Mouse (Mus musculus): ENCODE data around the gene Pqlc2. TPM values are rescaled to one million over a fixed set of nuclear protein-coding genes. Genes with fewer than 3 reads are reported as not detected.

The Pqlc2 gene
- polyA plus RNA-seq, 1 experiment from 2014 or later = 13.9 TPM

DNA sequence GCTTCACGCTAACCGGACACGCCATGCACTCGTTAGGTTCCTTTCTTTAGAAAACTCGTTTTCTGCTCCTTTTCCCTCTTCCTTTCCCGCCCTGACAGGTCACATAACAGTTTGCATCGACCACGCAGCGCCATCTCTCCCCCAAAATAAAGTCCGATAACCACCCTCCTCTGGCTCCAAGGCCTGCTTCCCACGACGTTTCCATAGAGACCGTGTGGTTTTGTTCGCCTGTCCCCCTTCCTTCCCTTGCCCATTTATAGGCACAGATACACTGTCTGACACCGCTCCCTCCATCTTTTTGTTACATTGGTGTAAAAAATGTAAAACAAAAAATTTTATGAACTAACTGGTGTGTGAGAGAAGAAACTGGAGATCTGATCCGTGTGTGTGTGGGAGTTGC, 19.4 kb downstream of the Pqlc2 start:
- no peak for ATAC-seq (ENCODE audit: low read depth)
- Histone ChIP-seq H3K36me3 (ENCODE audit: control insufficient read depth, insufficient read depth, low read length) (peaks cover 26% of the 10 kb centered on the region), H3K4me2 (ENCODE audit: low read depth, low read length) (no peak overlapping the region), H3K9me3 (ENCODE audit: control insufficient read depth, low read length) (no peaks in the 10 kb centered on the region), H3K9ac (ENCODE audit: low read length) (no peak overlapping the region), H3K4me1 (replicated peaks; ENCODE audit: control insufficient read depth, insufficient read depth, low read length) (no peaks in the 10 kb centered on the region), H3K27ac (ENCODE audit: low read length) (no peak overlapping the region), H3K4me3 (ENCODE audit: low read length) (no peak overlapping the region), H3K27me3 (ENCODE audit: control insufficient read depth, insufficient read depth, low read depth, low read length) (no peaks in the 10 kb centered on the region)
- 85% methylated on average over 16 of the region's 16 CpGs for WGBS

DNA sequence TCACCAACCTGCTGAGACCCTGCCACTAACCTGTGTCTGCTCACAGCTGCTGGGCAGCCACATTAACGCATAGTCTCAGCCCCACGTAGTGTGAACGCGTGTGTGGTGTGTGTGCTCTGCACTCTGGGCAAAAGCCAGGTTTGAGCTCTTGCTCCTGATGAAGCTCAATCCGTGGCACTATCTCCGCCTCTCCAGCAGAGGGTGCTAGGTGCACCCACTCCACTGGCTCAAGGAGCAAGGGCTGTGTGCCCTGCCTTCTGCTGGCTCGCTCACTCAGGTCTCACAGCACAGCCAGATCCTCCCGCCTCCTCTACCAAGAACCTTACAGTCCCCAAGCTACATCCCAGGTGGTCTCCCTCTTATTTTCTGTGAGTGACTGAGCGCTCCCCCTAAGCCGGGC, 21.5 kb downstream of the Pqlc2 start:
- Histone ChIP-seq H3K36me3 (ENCODE audit: control insufficient read depth, insufficient read depth, low read length) (peaks cover 33% of the 10 kb centered on the region), H3K9me3 (ENCODE audit: control insufficient read depth, low read length) (no peaks in the 10 kb centered on the region), H3K4me3 (ENCODE audit: low read length) (no peak overlapping the region), H3K4me2 (ENCODE audit: low read depth, low read length) (no peak overlapping the region), H3K4me1 (replicated peaks; ENCODE audit: control insufficient read depth, insufficient read depth, low read length) (no peaks in the 10 kb centered on the region), H3K27ac (ENCODE audit: low read length) (no peak overlapping the region), H3K27me3 (ENCODE audit: control insufficient read depth, insufficient read depth, low read depth, low read length) (no peaks in the 10 kb centered on the region), H3K9ac (ENCODE audit: low read length) (no peak overlapping the region)
- 77% methylated on average over 10 of the region's 10 CpGs for WGBS
- peak; percentile 21 for ATAC-seq (ENCODE audit: low read depth)

DNA sequence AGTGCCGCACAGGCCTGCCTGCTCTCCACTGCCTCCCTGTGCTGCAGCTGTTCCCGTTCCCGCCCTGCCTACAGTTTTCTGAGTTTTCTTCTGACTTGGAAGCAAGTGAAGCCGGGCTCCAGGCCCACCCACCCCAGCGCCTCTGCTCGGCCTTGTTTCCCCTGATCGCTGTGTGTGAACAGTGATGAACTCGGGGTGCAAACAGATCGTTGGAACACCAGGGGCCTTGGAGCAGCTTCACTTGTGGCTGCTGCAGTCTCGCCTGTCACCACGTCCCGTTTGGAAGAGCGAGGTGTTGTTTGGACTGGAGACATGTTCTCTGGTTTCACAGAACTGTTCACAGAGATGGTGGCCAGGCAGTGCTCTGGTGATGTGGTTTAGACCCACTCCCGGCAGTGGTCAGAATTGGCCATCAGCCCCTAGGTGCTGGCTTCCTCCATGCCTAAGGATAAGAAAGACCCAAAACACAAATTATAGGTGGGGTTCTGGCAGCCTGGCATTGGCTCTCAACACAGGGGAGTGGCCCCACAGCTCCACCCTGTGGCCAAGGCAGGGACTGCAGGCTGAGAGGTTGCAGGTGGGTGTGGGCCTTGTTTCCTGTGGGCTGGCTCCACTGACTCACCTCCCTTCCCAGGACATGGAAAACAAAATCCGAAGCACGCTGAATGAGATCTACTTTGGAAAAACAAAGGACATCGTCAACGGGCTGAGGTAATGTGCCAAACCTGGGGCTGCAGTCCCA, 23.2 kb downstream of the Pqlc2 start:
- no peak overlapping the region for H3K27ac ChIP-seq (ENCODE audit: low read length)
- no peaks in the 10 kb centered on the region for H3K4me1 ChIP-seq (replicated peaks; ENCODE audit: control insufficient read depth, insufficient read depth, low read length)
- peaks cover 39% of the 10 kb centered on the region for H3K36me3 ChIP-seq (ENCODE audit: control insufficient read depth, insufficient read depth, low read length)
- 64% methylated on average over 18 of the region's 18 CpGs for WGBS
- H3K9me3 ChIP-seq (ENCODE audit: control insufficient read depth, low read length) = no peaks in the 10 kb centered on the region
- H3K27me3 ChIP-seq (ENCODE audit: control insufficient read depth, insufficient read depth, low read depth, low read length) = no peaks in the 10 kb centered on the region
- H3K4me2 ChIP-seq (ENCODE audit: low read depth, low read length) = no peak overlapping the region
- ATAC-seq (ENCODE audit: low read depth) = peak; percentile 15
- H3K4me3 ChIP-seq (ENCODE audit: low read length) = no peak overlapping the region
- no peak overlapping the region for H3K9ac ChIP-seq (ENCODE audit: low read length)

DNA sequence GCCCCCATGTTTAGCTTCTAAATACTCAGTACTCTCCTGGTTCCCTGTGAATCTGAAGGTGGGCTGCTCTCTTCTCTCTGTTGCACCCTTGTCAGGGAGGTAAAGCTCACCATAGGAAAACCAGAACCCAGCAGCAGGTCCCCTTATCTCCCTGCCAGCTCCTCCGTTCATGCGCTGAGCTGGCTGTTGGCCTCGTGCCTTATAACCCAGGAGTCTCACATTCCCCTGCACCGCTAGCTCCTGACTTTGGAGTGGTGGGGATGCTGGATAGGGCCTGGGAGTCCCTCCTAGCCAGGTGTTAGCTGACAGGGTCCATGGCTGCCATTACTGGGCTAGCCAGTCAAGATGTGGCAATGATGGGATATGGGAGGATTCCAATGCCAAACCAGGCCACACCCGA, 24.3 kb downstream of the Pqlc2 start:
- no peak overlapping the region for H3K27ac ChIP-seq (ENCODE audit: low read length)
- H3K9ac ChIP-seq (ENCODE audit: low read length) = no peak overlapping the region

DNA sequence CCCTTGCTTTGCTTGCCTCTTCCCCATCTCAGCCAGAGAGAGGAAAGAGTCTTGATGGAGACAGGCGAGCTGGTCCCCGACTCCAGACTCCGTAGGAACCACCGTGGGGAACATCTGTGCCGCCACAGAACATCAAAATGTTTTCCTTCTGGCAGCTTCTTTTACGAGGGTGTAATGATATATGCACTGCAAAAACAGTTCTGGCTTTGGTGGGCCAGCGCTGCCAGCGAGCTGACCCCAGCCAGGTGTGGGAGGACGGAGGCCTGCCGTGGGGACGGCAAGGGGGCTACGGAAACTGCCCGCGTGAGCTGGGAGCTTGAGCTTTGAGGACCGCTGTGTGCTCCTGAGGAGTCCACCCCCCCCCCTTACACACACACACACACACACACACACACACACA, 25.6 kb downstream of the Pqlc2 start:
- no peaks in the 10 kb centered on the region for H3K27me3 ChIP-seq (ENCODE audit: control insufficient read depth, insufficient read depth, low read depth, low read length)
- H3K36me3 ChIP-seq (ENCODE audit: control insufficient read depth, insufficient read depth, low read length) = peaks cover 42% of the 10 kb centered on the region
- ATAC-seq (ENCODE audit: low read depth) = no peak
- WGBS = 60% methylated on average over 12 of the region's 15 CpGs
- H3K9me3 ChIP-seq (ENCODE audit: control insufficient read depth, low read length) = no peaks in the 10 kb centered on the region
- H3K27ac ChIP-seq (ENCODE audit: low read length) = no peak overlapping the region
- H3K4me2 ChIP-seq (ENCODE audit: low read depth, low read length) = no peak overlapping the region
- H3K9ac ChIP-seq (ENCODE audit: low read length) = no peak overlapping the region
- no peaks in the 10 kb centered on the region for H3K4me1 ChIP-seq (replicated peaks; ENCODE audit: control insufficient read depth, insufficient read depth, low read length)
- no peak overlapping the region for H3K4me3 ChIP-seq (ENCODE audit: low read length)

More for the DNA sequence above, 24.3 kb downstream of the Pqlc2 start:
- Histone ChIP-seq H3K4me2 (ENCODE audit: low read depth, low read length) (no peak overlapping the region), H3K27me3 (ENCODE audit: control insufficient read depth, insufficient read depth, low read depth, low read length) (no peaks in the 10 kb centered on the region), H3K4me1 (replicated peaks; ENCODE audit: control insufficient read depth, insufficient read depth, low read length) (no peaks in the 10 kb centered on the region), H3K9me3 (ENCODE audit: control insufficient read depth, low read length) (no peaks in the 10 kb centered on the region), H3K4me3 (ENCODE audit: low read length) (no peak overlapping the region), H3K36me3 (ENCODE audit: control insufficient read depth, insufficient read depth, low read length) (peaks cover 38% of the 10 kb centered on the region)
- 69% methylated on average over 5 of the region's 5 CpGs for WGBS
- ATAC-seq (ENCODE audit: low read depth) = no peak

DNA sequence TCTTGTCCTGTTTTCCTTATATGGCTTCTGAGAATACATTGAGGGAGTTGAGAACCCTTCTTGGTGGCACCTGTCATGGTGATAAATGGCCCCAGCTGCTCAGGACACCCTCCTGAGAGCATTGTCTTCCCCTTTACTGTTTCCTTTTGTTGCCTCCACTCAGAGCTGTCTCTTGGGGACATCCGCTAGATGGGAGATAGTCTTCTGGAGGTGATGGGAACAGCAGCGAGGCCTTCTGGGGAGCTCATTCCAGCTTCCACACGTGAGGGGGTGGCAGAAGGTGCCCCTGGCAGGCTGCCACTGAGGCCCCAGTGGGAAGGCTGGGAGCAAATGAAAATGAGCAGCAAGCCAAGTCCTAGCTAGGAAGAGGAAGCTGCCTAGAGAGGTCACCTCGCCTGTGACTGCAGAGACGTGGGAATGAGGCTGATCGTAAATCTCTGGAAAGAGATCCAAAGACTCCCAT, 27.5 kb downstream of the Pqlc2 start:
- Histone ChIP-seq H3K27ac (ENCODE audit: low read length) (no peak overlapping the region), H3K9ac (ENCODE audit: low read length) (no peak overlapping the region), H3K4me1 (replicated peaks; ENCODE audit: control insufficient read depth, insufficient read depth, low read length) (no peaks in the 10 kb centered on the region), H3K36me3 (ENCODE audit: control insufficient read depth, insufficient read depth, low read length) (peaks cover 38% of the 10 kb centered on the region), H3K4me3 (ENCODE audit: low read length) (no peak overlapping the region), H3K27me3 (ENCODE audit: control insufficient read depth, insufficient read depth, low read depth, low read length) (no peaks in the 10 kb centered on the region), H3K4me2 (ENCODE audit: low read depth, low read length) (no peak overlapping the region), H3K9me3 (ENCODE audit: control insufficient read depth, low read length) (no peaks in the 10 kb centered on the region)
- no peak for ATAC-seq (ENCODE audit: low read depth)
- WGBS = 48% methylated on average over 6 of the region's 6 CpGs

DNA sequence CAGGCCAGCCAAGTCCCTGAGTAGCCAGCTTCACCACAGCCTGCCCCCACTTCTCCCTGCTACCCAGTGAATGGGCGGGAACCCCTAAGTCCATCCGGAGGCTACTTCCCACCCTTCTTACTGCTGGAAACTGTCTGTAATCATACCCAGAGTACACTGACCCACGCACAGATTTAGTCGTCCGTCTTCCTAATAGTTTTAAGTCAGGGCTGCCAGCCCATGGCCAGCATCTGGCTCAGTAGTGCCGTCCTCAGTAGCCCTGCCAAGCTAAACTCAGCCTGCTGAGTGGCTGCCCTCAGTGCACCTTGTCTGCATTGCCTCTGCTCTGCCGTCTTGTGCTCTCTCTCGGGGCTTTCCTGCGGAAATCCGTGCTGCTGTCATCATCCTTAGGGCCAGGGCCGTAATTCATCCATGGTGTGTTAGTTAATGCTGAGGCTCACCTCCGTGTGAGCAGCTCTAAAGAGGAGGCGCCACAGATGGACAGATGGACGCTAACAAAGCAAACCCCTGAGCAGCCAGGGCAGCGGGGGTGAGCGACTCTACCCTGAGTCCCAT, 28.6 kb downstream of the Pqlc2 start:
- Histone ChIP-seq H3K36me3 (ENCODE audit: control insufficient read depth, insufficient read depth, low read length) (peaks cover 30% of the 10 kb centered on the region), H3K9ac (ENCODE audit: low read length) (no peak overlapping the region), H3K4me1 (replicated peaks; ENCODE audit: control insufficient read depth, insufficient read depth, low read length) (no peaks in the 10 kb centered on the region), H3K27me3 (ENCODE audit: control insufficient read depth, insufficient read depth, low read depth, low read length) (no peaks in the 10 kb centered on the region), H3K4me2 (ENCODE audit: low read depth, low read length) (no peak overlapping the region), H3K27ac (ENCODE audit: low read length) (no peak overlapping the region), H3K4me3 (ENCODE audit: low read length) (no peak overlapping the region), H3K9me3 (ENCODE audit: control insufficient read depth, low read length) (no peaks in the 10 kb centered on the region)
- WGBS = 88% methylated on average over 16 of the region's 16 CpGs
- ATAC-seq (ENCODE audit: low read depth) = no peak

DNA sequence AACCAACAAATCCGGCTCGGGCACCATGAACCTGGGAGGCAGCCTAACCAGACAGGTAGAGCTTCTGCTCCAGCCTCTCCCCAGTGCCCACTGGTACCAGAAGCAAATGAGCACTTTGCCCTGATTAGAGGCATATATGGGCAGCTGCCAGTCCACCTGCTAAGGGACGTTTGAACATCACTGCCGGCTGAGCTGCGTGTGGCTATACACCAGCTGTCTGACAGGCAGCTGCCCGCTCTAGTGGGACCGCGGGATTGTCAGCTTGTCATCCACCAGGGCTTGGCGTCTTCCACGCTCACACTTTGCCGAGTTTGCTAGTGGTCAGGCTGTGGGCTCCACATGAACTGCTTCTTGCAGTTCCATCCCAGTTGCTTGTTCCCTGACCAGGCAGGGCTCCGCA, 30.0 kb downstream of the Pqlc2 start:
- Histone ChIP-seq H3K9ac (ENCODE audit: low read length) (no peak overlapping the region), H3K27me3 (ENCODE audit: control insufficient read depth, insufficient read depth, low read depth, low read length) (no peaks in the 10 kb centered on the region), H3K9me3 (ENCODE audit: control insufficient read depth, low read length) (no peaks in the 10 kb centered on the region), H3K27ac (ENCODE audit: low read length) (no peak overlapping the region), H3K4me1 (replicated peaks; ENCODE audit: control insufficient read depth, insufficient read depth, low read length) (no peaks in the 10 kb centered on the region), H3K4me2 (ENCODE audit: low read depth, low read length) (no peak overlapping the region), H3K4me3 (ENCODE audit: low read length) (no peak overlapping the region), H3K36me3 (ENCODE audit: control insufficient read depth, insufficient read depth, low read length) (peaks cover 30% of the 10 kb centered on the region)
- 83% methylated on average over 12 of the region's 12 CpGs for WGBS
- ATAC-seq (ENCODE audit: low read depth) = no peak

DNA sequence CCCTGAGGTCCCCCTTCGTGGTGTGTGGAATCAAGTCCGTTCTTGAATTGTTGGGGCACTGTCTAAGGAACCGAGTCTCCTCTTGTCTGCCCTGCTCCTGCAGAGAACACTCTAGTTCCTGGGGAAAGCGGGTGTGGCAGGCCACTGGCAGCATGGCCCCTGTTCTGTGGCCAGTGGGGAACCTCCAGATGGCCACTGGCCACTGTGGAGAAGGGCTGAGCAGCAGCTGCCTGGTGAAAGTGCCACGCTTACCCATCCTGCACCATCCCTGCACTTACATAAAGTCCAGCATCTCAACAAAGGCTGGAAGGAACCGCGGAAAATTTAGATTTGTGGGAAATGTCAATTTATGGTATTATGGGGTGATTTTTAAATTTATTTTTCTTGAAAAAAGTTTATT, 34.1 kb downstream of the Pqlc2 start:
- no peak overlapping the region for H3K4me3 ChIP-seq (ENCODE audit: low read length)

More for the DNA sequence above, 34.1 kb downstream of the Pqlc2 start:
- Histone ChIP-seq H3K9ac (ENCODE audit: low read length) (no peak overlapping the region), H3K36me3 (ENCODE audit: control insufficient read depth, insufficient read depth, low read length) (peaks cover 12% of the 10 kb centered on the region), H3K9me3 (ENCODE audit: control insufficient read depth, low read length) (no peaks in the 10 kb centered on the region), H3K27ac (ENCODE audit: low read length) (no peak overlapping the region), H3K4me2 (ENCODE audit: low read depth, low read length) (no peak overlapping the region), H3K27me3 (ENCODE audit: control insufficient read depth, insufficient read depth, low read depth, low read length) (no peaks in the 10 kb centered on the region), H3K4me1 (replicated peaks; ENCODE audit: control insufficient read depth, insufficient read depth, low read length) (no peaks in the 10 kb centered on the region)
- ATAC-seq (ENCODE audit: low read depth) = no peak
- 82% methylated on average over 7 of the region's 7 CpGs for WGBS

Data from lung, embryonic 16.5 days (tissue).